Mouse (Mus musculus): Measurements from ENCODE around the gene Gbp8. TPM values are rescaled to one million over a fixed set of nuclear protein-coding genes. Genes with fewer than 3 reads are reported as not detected.
"Not testable (repeated sequence)": the region's sequence is repeated elsewhere in the genome, so short reads cannot be mapped to it uniquely, and the experiment has no call there.

Gene Gbp8
- polyA plus RNA-seq, 1 experiment from 2014 or later = 3.7 TPM

- H3K4me2 ChIP-seq (ENCODE audit: low read depth, low read length); H3K36me3 ChIP-seq (ENCODE audit: control insufficient read depth, insufficient read depth); H3K4me3 ChIP-seq (ENCODE audit: low read depth, low read length); H3K27ac ChIP-seq (ENCODE audit: low read length); H3K9me3 ChIP-seq (replicated peaks; ENCODE audit: control insufficient read depth, low read length); H3K4me1 ChIP-seq (ENCODE audit: control insufficient read depth, low read depth, low read length); H3K27me3 ChIP-seq (ENCODE audit: control insufficient read depth, insufficient read depth, low read depth, low read length); ATAC-seq (ENCODE audit: low read depth); H3K9ac ChIP-seq (ENCODE audit: low read depth, low read length): not testable (repeated sequence)
- WGBS (ENCODE audit: insufficient replicate concordance) = 29% methylated on average over 3 of the region's 3 CpGs
Measured at GRCm38 (mm10) chr5:105136706-105137304, 2.5 kb downstream of the Gbp8 start.

GRCm38 (mm10) chr5:105121731-105122130, 17.6 kb downstream of the Gbp8 start:
- 44% methylated on average over 6 of the region's 6 CpGs for WGBS (ENCODE audit: insufficient replicate concordance)
- H3K9ac ChIP-seq (ENCODE audit: low read depth, low read length); H3K4me2 ChIP-seq (ENCODE audit: low read depth, low read length); H3K4me1 ChIP-seq (ENCODE audit: control insufficient read depth, low read depth, low read length); H3K27ac ChIP-seq (ENCODE audit: low read length); H3K36me3 ChIP-seq (ENCODE audit: control insufficient read depth, insufficient read depth); H3K4me3 ChIP-seq (ENCODE audit: low read depth, low read length); H3K9me3 ChIP-seq (replicated peaks; ENCODE audit: control insufficient read depth, low read length); H3K27me3 ChIP-seq (ENCODE audit: control insufficient read depth, insufficient read depth, low read depth, low read length); ATAC-seq (ENCODE audit: low read depth): not testable (repeated sequence)

DNA sequence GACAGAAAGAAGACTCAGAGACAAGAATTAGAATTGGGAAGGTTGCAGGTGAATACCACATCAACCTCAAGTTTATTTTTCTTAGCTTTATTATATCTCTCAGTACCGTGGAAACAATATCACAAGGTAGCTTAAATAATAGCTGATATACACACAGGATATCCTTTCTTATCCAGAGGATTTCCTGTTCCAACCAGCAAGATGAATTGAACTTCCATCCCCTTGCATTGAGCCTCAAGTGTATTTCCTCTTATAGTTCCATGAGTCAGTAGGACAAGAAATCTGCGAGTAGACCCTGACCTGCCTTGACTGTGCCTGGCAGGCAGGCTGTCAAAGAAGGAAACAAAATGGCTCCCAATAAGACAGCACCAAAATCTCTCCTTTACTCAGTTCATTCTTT, 23.6 kb downstream of the Gbp8 start:
- WGBS (ENCODE audit: insufficient replicate concordance) = 15% methylated on average over 2 of the region's 2 CpGs
- Histone ChIP-seq H3K27ac (ENCODE audit: low read length) (no peak overlapping the region), H3K4me2 (ENCODE audit: low read depth, low read length) (no peak overlapping the region), H3K4me1 (ENCODE audit: control insufficient read depth, low read depth, low read length) (no peaks in the 10 kb centered on the region), H3K4me3 (ENCODE audit: low read depth, low read length) (no peak overlapping the region), H3K36me3 (ENCODE audit: control insufficient read depth, insufficient read depth) (no peaks in the 10 kb centered on the region), H3K9ac (ENCODE audit: low read depth, low read length) (no peak overlapping the region), H3K9me3 (replicated peaks; ENCODE audit: control insufficient read depth, low read length) (no peaks in the 10 kb centered on the region), H3K27me3 (ENCODE audit: control insufficient read depth, insufficient read depth, low read depth, low read length) (no peaks in the 10 kb centered on the region)
- ATAC-seq (ENCODE audit: low read depth) = no peak

GRCm38 (mm10) chr5:105114696-105115095, 24.6 kb downstream of the Gbp8 start:
- Histone ChIP-seq H3K4me1 (ENCODE audit: control insufficient read depth, low read depth, low read length) (no peaks in the 10 kb centered on the region), H3K27ac (ENCODE audit: low read length) (no peak overlapping the region), H3K4me2 (ENCODE audit: low read depth, low read length) (no peak overlapping the region), H3K4me3 (ENCODE audit: low read depth, low read length) (no peak overlapping the region), H3K9me3 (replicated peaks; ENCODE audit: control insufficient read depth, low read length) (no peaks in the 10 kb centered on the region), H3K9ac (ENCODE audit: low read depth, low read length) (no peak overlapping the region), H3K27me3 (ENCODE audit: control insufficient read depth, insufficient read depth, low read depth, low read length) (no peaks in the 10 kb centered on the region), H3K36me3 (ENCODE audit: control insufficient read depth, insufficient read depth) (no peaks in the 10 kb centered on the region)
- no peak for ATAC-seq (ENCODE audit: low read depth)
- WGBS (ENCODE audit: insufficient replicate concordance) = 45% methylated on average over 2 of the region's 2 CpGs

GRCm38 (mm10) chr5:105113656-105114055, 25.7 kb downstream of the Gbp8 start:
- Histone ChIP-seq H3K27me3 (ENCODE audit: control insufficient read depth, insufficient read depth, low read depth, low read length) (no peaks in the 10 kb centered on the region), H3K4me1 (ENCODE audit: control insufficient read depth, low read depth, low read length) (no peaks in the 10 kb centered on the region), H3K9me3 (replicated peaks; ENCODE audit: control insufficient read depth, low read length) (no peaks in the 10 kb centered on the region), H3K36me3 (ENCODE audit: control insufficient read depth, insufficient read depth) (no peaks in the 10 kb centered on the region), H3K9ac (ENCODE audit: low read depth, low read length) (no peak overlapping the region), H3K4me2 (ENCODE audit: low read depth, low read length) (no peak overlapping the region), H3K27ac (ENCODE audit: low read length) (no peak overlapping the region), H3K4me3 (ENCODE audit: low read depth, low read length) (no peak overlapping the region)
- ATAC-seq (ENCODE audit: low read depth) = no peak
- 70% methylated on average over 5 of the region's 5 CpGs for WGBS (ENCODE audit: insufficient replicate concordance)

DNA sequence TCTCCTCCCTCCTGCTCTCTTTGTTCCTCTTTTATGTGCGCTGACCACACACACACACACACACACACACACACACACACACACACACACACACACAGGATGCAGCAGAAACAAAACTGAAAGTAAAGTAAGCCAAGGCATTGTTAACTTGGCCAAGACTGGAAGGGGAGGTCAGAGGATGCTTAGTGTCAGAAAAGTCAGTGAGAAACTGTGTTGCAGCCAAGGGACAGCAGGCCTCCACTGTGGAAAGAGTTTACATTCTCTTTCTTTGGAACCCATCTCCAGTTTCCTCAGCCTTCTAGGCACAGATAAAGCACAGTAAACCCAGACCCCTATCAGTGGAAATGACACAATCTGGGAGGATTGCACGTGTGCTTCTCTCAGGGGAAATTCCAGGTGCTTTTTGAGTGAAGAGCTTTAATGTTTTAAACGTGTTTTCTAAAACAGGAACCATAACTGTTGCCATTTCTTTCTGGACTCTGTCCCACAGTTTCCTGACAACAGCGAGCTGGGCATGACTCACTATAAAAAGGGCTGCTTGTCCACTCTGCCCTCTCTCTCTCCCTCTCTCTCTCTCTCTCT, 29.0 kb downstream of the Gbp8 start:
- H3K9me3 ChIP-seq (replicated peaks; ENCODE audit: control insufficient read depth, low read length); H3K4me3 ChIP-seq (ENCODE audit: low read depth, low read length); H3K36me3 ChIP-seq (ENCODE audit: control insufficient read depth, insufficient read depth); H3K9ac ChIP-seq (ENCODE audit: low read depth, low read length); H3K27me3 ChIP-seq (ENCODE audit: control insufficient read depth, insufficient read depth, low read depth, low read length); H3K4me1 ChIP-seq (ENCODE audit: control insufficient read depth, low read depth, low read length): not testable (repeated sequence)
- 0 out of 2 replicates have a peak overlapping the region, but pooled peaks have one; percentile 9 for H3K4me2 ChIP-seq (ENCODE audit: low read depth, low read length)
- 3% methylated on average over 4 of the region's 4 CpGs for WGBS (ENCODE audit: insufficient replicate concordance)
- peak; percentile 64 for ATAC-seq (ENCODE audit: low read depth)
- peak overlapping the region; percentile 19; the same call in 1 of the 2 replicates for H3K27ac ChIP-seq (ENCODE audit: low read length)

DNA sequence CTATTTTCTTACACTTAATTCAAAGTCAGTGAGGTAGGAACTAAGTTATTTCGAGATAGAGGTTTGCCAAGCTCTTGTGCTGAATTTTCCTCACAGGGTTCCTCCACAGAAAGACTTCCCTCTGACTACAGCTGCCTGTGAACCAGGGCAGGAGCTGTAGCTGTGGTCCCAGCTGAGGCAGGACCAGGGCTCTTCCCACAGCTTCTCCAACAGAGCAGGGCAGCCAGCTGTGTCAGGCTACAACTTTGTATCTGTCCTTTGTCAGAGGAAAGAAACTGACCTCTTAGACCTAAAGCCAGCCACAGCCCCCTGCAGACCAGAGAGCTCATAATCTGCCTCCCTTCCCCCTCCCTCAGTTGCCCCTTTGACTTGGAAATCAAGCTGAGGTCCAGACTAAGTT, 29.6 kb downstream of the Gbp8 start:
- not testable (repeated sequence) for H3K36me3 ChIP-seq (ENCODE audit: control insufficient read depth, insufficient read depth); H3K4me2 ChIP-seq (ENCODE audit: low read depth, low read length); H3K9ac ChIP-seq (ENCODE audit: low read depth, low read length); ATAC-seq (ENCODE audit: low read depth); H3K9me3 ChIP-seq (replicated peaks; ENCODE audit: control insufficient read depth, low read length); H3K27me3 ChIP-seq (ENCODE audit: control insufficient read depth, insufficient read depth, low read depth, low read length); H3K4me1 ChIP-seq (ENCODE audit: control insufficient read depth, low read depth, low read length); H3K4me3 ChIP-seq (ENCODE audit: low read depth, low read length)
- H3K27ac ChIP-seq (ENCODE audit: low read length) = 0 out of 2 replicates have a peak overlapping the region, but pooled peaks have one; percentile 19
- WGBS (ENCODE audit: insufficient replicate concordance) = 14% methylated on average over 1 of the region's 1 CpGs

- H3K36me3 ChIP-seq (ENCODE audit: control insufficient read depth, insufficient read depth); H3K4me2 ChIP-seq (ENCODE audit: low read depth, low read length); H3K4me1 ChIP-seq (ENCODE audit: control insufficient read depth, low read depth, low read length); H3K9me3 ChIP-seq (replicated peaks; ENCODE audit: control insufficient read depth, low read length); ATAC-seq (ENCODE audit: low read depth); H3K27me3 ChIP-seq (ENCODE audit: control insufficient read depth, insufficient read depth, low read depth, low read length); H3K27ac ChIP-seq (ENCODE audit: low read length); H3K4me3 ChIP-seq (ENCODE audit: low read depth, low read length); H3K9ac ChIP-seq (ENCODE audit: low read depth, low read length): not testable (repeated sequence)
- 24% methylated on average over 2 of the region's 2 CpGs for WGBS (ENCODE audit: insufficient replicate concordance)
Measured at GRCm38 (mm10) chr5:105105689-105106088, 33.7 kb downstream of the Gbp8 start.

- Histone ChIP-seq H3K9me3 (replicated peaks; ENCODE audit: control insufficient read depth, low read length) (no peaks in the 10 kb centered on the region), H3K27ac (ENCODE audit: low read length) (no peak overlapping the region), H3K27me3 (ENCODE audit: control insufficient read depth, insufficient read depth, low read depth, low read length) (no peaks in the 10 kb centered on the region), H3K36me3 (ENCODE audit: control insufficient read depth, insufficient read depth) (no peaks in the 10 kb centered on the region), H3K4me2 (ENCODE audit: low read depth, low read length) (no peak overlapping the region), H3K4me3 (ENCODE audit: low read depth, low read length) (no peak overlapping the region), H3K4me1 (ENCODE audit: control insufficient read depth, low read depth, low read length) (no peaks in the 10 kb centered on the region), H3K9ac (ENCODE audit: low read depth, low read length) (no peak overlapping the region)
- ATAC-seq (ENCODE audit: low read depth) = no peak
Measured at GRCm38 (mm10) chr5:105081900-105082299, 57.4 kb downstream of the Gbp8 start.
